Mouse (Mus musculus) hindbrain, embryonic 15.5 days (tissue): ENCODE results near the gene Gm20388. TPM values are rescaled to one million over a fixed set of nuclear protein-coding genes. Genes with fewer than 3 reads are reported as not detected.
A peak's percentile ranks its signal among the peaks of the same experiment; 100 is the strongest.

ENCODE experiments used
- ATAC-seq: fragments of 200-750 bp; cut with Nextera tagmentation; 2 replicates; pipeline ENCODE4 v1.8.0; 2017; ENCODE audit warnings: low read depth, moderate number of reproducible peaks, moderate TSS enrichment; ENCODE audit not compliant: low FRiP score
- H3K27ac ChIP-seq: fragments of 300-500 bp; sonication (generic); replicated peaks from 2 replicates; pipeline ENCODE4 v1.5.1; 2015; ENCODE audit warnings: mild to moderate bottlenecking, inconsistent platforms
- H3K27me3 ChIP-seq: fragments of 300-500 bp; sonication (generic); 2 replicates; pipeline ENCODE4 v1.6.1; 2015; ENCODE audit warnings: control low read depth, inconsistent platforms
- H3K36me3 ChIP-seq: fragments of 300-500 bp; sonication (generic); 2 replicates; pipeline ENCODE4 v1.6.1; 2015; ENCODE audit warnings: control low read depth, inconsistent platforms
- H3K4me1 ChIP-seq: fragments of 300-500 bp; sonication (generic); replicated peaks from 2 replicates; pipeline ENCODE4 v1.6.1; 2015; ENCODE audit warnings: control low read depth, inconsistent platforms
- H3K4me2 ChIP-seq: fragments of 300-500 bp; sonication (generic); 2 replicates; pipeline ENCODE4 v1.6.1; 2015; ENCODE audit warnings: moderate library complexity, mild to moderate bottlenecking, inconsistent platforms
- H3K4me3 ChIP-seq: fragments of 300-500 bp; sonication (generic); 2 replicates; pipeline ENCODE4 v1.5.1; 2015; ENCODE audit warnings: mild to moderate bottlenecking, inconsistent platforms
- H3K9ac ChIP-seq: fragments of 300-500 bp; sonication (generic); 2 replicates; pipeline ENCODE4 v1.6.1; 2015; ENCODE audit warnings: inconsistent platforms
- H3K9me3 ChIP-seq: fragments of 300-500 bp; sonication (generic); 2 replicates; pipeline ENCODE4 v1.6.1; 2016; ENCODE audit warnings: control low read depth, inconsistent platforms
- WGBS: fragments of 180-500 bp; shearing (Covaris S2); methylation state at CpG from one replicate; pipeline ENCODE4 v1.1.7; 2015; 5-methylcytosine and 5-hydroxymethylcytosine counted together
- polyA plus RNA-seq: library from polyadenylated mRNA; unstranded; fragments of >200 nt; fragmentation: Nextera tagmentation; extraction: Ambion mirVana; gene quantifications from 2 replicates; pipeline ENCODE4 v1.2.1, GENCODE M21; 2015

The Gm20388 gene
- polyA plus RNA-seq, 1 experiment from 2014 or later: 5.4 TPM

DNA sequence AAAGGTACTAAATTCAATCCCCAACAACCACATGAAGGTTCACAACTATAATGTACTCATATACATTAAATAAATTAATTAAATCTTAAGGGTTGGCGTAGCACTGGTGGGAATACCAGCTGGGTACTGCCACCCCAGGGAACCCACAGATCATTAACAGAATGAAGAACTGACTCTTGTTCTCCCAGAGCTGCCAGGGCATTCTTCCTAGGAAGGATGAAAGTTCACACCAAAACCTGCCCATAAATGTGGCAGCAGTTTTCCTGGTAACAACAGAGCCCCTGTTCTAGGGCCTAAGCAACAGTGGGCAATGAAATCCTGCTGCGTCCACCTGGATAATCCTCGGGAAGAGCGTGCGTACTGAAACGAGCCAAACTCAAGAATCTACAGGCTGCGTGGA lies 2531.7 kb downstream of the Gm20388 start:
- Histone ChIP-seq H3K36me3 (peaks cover 14% of the 10 kb centered on the region), H3K9ac (peak overlapping the region; percentile 81), H3K4me1 (peaks cover 36% of the 10 kb centered on the region), H3K27ac (peak overlapping the region; percentile 87), H3K4me2 (peak overlapping the region; percentile 93), H3K27me3 (no peaks in the 10 kb centered on the region), H3K9me3 (no peaks in the 10 kb centered on the region), H3K4me3 (peak overlapping the region; percentile 55)
- WGBS: 15% methylated on average over 7 of the region's 7 CpGs
- no peak for ATAC-seq

DNA sequence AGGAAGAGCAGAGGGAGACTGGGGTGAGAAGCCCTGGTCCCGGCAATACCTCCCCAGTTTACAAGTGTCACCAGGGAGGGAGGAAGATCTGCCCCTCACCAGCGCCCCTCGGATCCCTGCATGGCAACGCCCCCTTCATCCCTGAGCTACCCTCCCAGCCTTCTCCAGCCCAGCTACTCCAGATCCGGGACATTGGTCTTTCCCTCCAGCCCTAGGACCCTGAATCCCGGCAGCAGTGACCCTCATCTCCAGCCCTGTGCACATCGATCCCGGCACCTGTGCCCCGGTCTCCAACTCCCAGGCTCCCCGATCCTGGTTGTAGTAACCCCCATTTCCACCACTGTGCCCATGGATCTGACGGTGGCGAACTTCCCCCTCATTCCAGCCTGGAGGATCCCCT lies 2532.1 kb downstream of the Gm20388 start:
- H3K9ac ChIP-seq: peak overlapping the region; percentile 81
- under 1% methylated on average over 12 of the region's 12 CpGs for WGBS
- no peak; the same call in 1 of the 2 replicates for ATAC-seq
- peaks cover 10% of the 10 kb centered on the region for H3K36me3 ChIP-seq
- no peaks in the 10 kb centered on the region for H3K27me3 ChIP-seq
- H3K4me3 ChIP-seq: peak overlapping the region; percentile 55
- H3K4me2 ChIP-seq: peak overlapping the region; percentile 93
- peaks cover 36% of the 10 kb centered on the region for H3K4me1 ChIP-seq
- H3K9me3 ChIP-seq: no peaks in the 10 kb centered on the region
- peak overlapping the region; percentile 87 for H3K27ac ChIP-seq

DNA sequence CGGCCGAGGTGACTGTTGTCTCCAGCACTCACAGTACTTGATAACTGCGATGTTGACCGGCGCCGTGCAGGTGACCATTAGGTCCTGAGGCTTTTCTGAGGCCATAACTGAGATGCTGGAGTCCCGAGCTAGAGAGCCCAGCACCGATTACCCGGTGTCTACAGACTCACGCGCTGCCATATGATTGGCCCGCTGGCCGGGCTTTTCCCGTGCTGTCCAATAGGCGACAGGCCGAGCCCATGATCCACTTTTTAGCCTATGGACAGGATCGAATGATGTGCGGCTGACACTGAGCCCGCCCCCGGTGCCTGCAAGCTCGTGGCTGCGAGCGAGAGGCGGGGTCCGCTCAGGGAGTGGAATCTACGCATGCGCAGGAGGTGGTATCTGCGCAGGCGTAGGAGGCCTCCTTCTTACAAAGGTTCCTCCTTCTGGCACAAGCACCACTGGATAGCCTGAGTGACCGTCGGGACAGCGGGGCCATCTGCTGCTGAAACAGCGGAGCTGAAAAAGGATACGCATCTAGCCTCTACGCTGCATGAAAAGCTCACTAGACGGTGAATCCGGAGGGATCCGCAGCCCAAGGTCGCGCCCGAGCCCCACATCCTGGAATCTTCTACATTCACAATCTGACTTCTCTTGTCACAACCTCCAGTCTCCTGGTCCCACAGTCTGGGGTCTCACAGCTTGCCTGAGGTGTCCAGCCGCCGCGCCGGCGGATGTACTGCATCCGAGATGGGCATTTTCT lies 2532.8 kb downstream of the Gm20388 start, which contains the start of gene Mvd:
Mvd (minus strand) TSS at position 161 of the 745 bp plus-strand sequence.
- H3K4me1 ChIP-seq: peaks cover 36% of the 10 kb centered on the region
- peak within 1 kb of the TSS; percentile 93 for H3K4me2 ChIP-seq
- peak within 1 kb of the TSS; percentile 81 for H3K9ac ChIP-seq
- H3K36me3 ChIP-seq: peaks cover 5% of the 10 kb centered on the region; the same call in 1 of the 2 replicates
- peak within 1 kb of the TSS; percentile 55 for H3K4me3 ChIP-seq
- no peaks in the 10 kb centered on the region for H3K9me3 ChIP-seq
- no peaks in the 10 kb centered on the region for H3K27me3 ChIP-seq
- WGBS: under 1% methylated on average over 47 of the region's 47 CpGs
- peak within 1 kb of the TSS; percentile 97 for H3K27ac ChIP-seq
- peak; percentile 98 for ATAC-seq

DNA sequence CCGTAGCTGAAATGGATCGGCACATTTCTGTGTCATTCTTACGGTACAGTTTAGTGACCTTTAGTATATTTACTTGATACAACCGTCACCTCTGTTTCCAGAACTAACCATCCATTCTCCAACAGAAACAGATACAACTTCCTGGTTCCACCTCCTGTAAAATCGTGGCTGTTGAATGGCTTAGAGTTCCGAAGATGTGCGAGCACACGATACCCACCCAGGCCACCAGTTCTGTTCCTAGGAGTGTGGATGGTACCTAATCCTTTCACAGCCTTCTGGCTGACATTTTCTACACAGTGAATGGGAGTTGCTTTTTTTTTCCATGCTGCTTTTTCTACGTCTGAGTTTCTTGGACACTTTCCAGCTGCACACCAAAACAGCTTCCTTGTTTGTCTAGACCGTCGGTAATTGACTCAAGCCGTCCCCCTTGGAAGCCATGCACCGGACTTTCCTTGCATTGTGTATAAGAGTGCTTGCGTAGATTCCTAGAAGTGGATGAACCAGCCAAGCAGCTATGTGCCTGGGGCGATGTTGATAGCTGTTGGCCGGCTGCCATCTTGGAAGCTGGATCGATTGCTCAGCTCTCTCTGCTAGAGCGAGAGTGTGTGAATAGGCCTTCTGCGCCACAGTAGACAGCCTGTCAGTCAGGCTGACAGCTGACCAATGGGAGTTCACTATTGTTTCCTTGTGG lies 2533.6 kb downstream of the Gm20388 start:
- ATAC-seq: peak; percentile 23; the same call in 1 of the 2 replicates
- Histone ChIP-seq H3K36me3 (no peaks in the 10 kb centered on the region), H3K4me3 (peak overlapping the region; percentile 55), H3K4me1 (peaks cover 36% of the 10 kb centered on the region), H3K9ac (peak overlapping the region; percentile 81), H3K27me3 (no peaks in the 10 kb centered on the region), H3K9me3 (no peaks in the 10 kb centered on the region), H3K4me2 (peak overlapping the region; percentile 64), H3K27ac (peak overlapping the region; percentile 97)
- WGBS: 9% methylated on average over 19 of the region's 19 CpGs

DNA sequence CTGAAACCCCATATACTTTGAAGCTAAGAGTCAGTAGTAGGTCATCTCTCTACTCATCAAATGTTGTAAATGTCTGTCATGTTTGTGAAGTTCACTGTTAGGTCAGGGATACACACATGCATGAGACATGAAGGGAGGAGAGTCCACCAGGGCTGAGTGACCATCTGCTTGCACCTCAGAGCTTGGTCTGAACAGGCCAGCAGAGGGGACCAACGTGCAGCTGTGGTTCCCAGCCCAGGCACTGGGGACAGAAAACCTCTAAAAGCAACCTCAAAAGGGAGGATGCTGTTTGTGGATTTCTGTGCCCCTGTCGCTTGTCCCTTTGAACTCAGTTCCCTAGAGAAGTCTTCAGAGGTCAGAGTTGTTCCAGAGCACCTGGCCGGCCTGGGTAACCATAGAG lies 2534.6 kb downstream of the Gm20388 start:
- 62% methylated on average over 3 of the region's 3 CpGs for WGBS
- Histone ChIP-seq H3K27me3 (no peaks in the 10 kb centered on the region), H3K27ac (peak overlapping the region; percentile 97), H3K36me3 (no peaks in the 10 kb centered on the region), H3K9me3 (no peaks in the 10 kb centered on the region), H3K4me3 (no peak overlapping the region), H3K4me2 (peak overlapping the region; percentile 64), H3K4me1 (peaks cover 36% of the 10 kb centered on the region), H3K9ac (no peak overlapping the region)
- no peak for ATAC-seq

DNA sequence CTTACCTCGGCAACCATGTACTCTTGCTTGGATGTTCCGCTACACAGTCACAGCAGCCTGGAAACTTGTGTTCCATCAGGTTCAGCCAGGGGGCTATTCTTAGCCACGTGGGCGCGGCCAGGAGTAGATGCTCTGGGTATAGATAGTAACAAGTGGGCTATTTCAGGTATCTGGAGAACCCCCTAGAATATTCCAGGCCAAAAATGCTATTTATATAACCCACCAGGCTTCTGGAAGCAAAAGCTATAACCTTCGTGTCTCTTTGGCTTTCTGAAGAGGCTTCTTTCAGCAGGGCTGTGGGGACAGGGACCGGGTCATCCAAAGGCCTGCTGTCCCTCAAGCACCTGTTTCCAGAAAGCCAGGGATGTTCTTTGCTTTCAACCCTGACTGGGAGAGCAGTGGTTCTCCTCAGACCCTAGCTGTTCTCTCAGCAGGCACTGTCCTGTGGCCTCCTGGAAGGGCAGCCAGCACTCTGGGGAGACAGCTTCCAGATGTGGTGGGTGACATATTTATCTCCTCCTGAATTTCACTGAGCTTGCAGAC lies 2540.6 kb downstream of the Gm20388 start:
- WGBS: 89% methylated on average over 7 of the region's 7 CpGs
- Histone ChIP-seq H3K9ac (no peak overlapping the region), H3K4me1 (no peaks in the 10 kb centered on the region), H3K27ac (no peak overlapping the region), H3K36me3 (no peaks in the 10 kb centered on the region), H3K4me2 (no peak overlapping the region), H3K4me3 (no peak overlapping the region), H3K9me3 (no peaks in the 10 kb centered on the region), H3K27me3 (0 out of 2 replicates have a peak, but pooled peaks cover 2% of the 10 kb centered on the region)
- no peak for ATAC-seq

DNA sequence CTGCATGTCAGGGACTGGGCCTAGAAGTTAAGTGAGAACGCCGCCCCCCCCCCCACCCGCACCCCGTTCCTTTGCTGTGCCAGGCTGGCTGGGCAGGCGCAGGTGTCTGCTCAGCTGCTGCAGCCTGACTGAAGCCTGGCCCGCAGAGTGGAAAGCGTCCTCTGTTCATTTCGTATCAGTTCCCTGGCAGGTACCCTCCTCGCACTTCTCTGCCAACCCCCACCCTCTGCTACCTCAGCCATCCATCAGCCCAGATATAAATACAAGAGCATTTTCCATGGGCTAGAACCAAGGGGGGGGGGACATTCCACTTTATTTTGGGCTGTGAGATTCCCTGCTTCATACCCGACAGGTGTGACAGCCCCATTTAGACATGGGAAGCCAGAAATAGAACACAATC lies 2541.5 kb downstream of the Gm20388 start:
- Histone ChIP-seq H3K27ac (no peak overlapping the region), H3K4me3 (no peak overlapping the region), H3K36me3 (no peaks in the 10 kb centered on the region), H3K4me1 (no peaks in the 10 kb centered on the region), H3K9ac (no peak overlapping the region), H3K9me3 (no peaks in the 10 kb centered on the region), H3K4me2 (no peak overlapping the region), H3K27me3 (peaks cover 2% of the 10 kb centered on the region; the same call in 1 of the 2 replicates)
- WGBS: 88% methylated on average over 10 of the region's 10 CpGs
- ATAC-seq: no peak

DNA sequence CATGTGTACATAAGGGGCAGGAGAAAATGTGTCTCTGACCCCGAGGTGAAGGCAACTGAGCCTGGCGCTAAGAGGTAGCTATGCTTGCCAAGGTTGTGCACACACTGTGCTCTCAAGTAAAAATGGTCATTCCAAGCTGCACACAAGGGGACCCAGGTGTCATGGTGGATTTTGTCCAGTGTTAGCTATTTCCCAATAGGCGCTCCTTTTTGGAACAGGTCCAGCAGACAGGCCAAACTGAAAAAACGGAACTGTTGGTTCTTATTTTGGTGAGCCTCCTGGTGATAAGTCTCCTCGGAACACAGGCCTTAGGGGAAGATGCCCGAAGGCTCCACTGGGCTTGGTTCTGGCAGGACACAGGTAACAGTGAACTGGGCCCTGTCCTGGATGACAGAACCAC lies 2543.8 kb downstream of the Gm20388 start:
- Histone ChIP-seq H3K36me3 (no peaks in the 10 kb centered on the region), H3K4me2 (no peak overlapping the region), H3K9ac (no peak overlapping the region), H3K27ac (no peak overlapping the region), H3K9me3 (no peaks in the 10 kb centered on the region), H3K27me3 (peaks cover 12% of the 10 kb centered on the region), H3K4me3 (no peak overlapping the region), H3K4me1 (no peaks in the 10 kb centered on the region)
- ATAC-seq: no peak
- WGBS: 86% methylated on average over 6 of the region's 6 CpGs

DNA sequence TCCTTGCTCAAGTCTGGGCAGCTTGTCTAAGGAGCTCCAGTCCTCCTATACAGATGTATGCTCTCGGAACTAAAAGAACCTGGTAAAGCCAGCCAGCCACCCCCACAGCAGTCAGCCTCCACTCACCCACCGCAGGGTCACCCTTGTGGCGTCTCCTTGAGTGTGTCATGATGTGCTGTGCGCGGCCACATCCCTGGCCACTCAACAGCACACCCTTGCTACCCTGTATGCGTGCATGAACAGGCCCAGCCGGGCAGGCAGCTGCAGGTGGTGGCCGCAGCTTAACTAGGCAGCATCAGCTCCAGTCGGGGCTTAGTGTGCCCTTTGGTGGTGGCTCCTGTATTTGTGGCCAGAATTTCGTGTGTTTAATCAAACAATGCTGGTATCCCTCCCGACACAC lies 2546.5 kb downstream of the Gm20388 start:
- no peak overlapping the region for H3K27ac ChIP-seq
- ATAC-seq: no peak
- H3K4me1 ChIP-seq: peaks cover 12% of the 10 kb centered on the region
- H3K36me3 ChIP-seq: no peaks in the 10 kb centered on the region
- H3K9me3 ChIP-seq: no peaks in the 10 kb centered on the region
- peaks cover 38% of the 10 kb centered on the region for H3K27me3 ChIP-seq
- H3K9ac ChIP-seq: no peak overlapping the region
- 79% methylated on average over 11 of the region's 11 CpGs for WGBS
- H3K4me2 ChIP-seq: no peak overlapping the region
- no peak overlapping the region for H3K4me3 ChIP-seq

DNA sequence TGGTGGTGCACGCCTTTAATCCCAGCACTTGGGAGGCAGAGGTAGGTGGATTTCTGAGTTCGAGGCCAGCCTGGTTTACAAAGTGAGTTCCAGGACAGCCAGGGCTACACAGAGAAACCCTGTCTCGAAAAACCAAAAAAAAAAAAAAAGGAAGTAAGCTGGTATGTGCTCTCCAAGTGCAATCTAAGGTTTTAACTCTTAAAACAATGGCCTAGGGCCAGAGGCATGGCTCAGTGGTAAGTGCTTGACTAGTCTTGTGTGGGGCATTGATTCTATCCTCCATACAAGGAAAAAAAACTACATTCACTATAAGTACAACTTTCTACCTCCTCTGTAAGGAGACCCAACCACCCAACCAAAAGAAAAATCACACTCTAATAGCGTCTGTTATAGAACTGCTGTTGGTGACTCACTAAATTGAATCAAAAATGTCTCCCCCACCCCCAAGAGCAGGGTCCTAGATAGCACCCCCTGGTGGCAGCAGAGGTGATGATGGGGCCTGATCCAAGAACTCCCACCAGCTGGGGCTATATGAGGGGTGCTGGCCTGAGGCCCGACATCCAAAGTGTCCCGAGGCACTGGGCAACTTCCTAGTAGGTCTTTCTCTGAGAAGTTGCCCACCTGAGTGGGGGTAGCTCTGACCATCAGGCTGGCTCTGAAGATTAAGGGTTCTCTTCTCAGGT lies 2548.7 kb downstream of the Gm20388 start:
- 58% methylated on average over 6 of the region's 6 CpGs for WGBS
- H3K27me3 ChIP-seq: peaks cover 46% of the 10 kb centered on the region
- H3K4me2 ChIP-seq: no peak overlapping the region
- no peaks in the 10 kb centered on the region for H3K36me3 ChIP-seq
- H3K9me3 ChIP-seq: no peaks in the 10 kb centered on the region
- H3K4me3 ChIP-seq: no peak overlapping the region
- peaks cover 12% of the 10 kb centered on the region for H3K4me1 ChIP-seq
- no peak for ATAC-seq
- H3K9ac ChIP-seq: no peak overlapping the region
- no peak overlapping the region for H3K27ac ChIP-seq

DNA sequence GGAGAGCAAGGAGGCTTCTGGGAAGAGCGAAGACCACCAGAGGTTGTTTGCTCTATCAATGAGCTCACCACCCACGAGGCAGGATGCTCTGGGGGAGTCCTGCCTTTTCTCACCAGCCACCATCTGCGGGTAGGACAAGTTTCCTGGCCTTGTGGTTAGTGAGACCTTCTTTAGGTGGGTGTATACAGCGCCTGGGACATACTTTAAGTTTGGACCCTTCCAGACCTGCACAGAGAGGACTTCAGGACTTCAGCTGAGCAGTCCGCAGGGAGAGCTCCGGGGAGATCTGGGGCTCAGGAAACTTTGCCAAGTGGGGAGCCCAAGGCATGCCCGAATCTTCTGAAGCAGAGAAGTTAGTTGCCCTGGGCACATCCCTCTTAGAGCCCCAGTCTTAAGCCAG lies 2549.3 kb downstream of the Gm20388 start:
- 25% methylated on average over 7 of the region's 7 CpGs for WGBS
- Histone ChIP-seq H3K4me2 (peak overlapping the region; percentile 73), H3K9me3 (no peaks in the 10 kb centered on the region), H3K27me3 (peaks cover 46% of the 10 kb centered on the region), H3K4me3 (peak overlapping the region; percentile 39), H3K27ac (no peak overlapping the region), H3K9ac (peak overlapping the region; percentile 37), H3K36me3 (no peaks in the 10 kb centered on the region), H3K4me1 (peaks cover 12% of the 10 kb centered on the region)
- ATAC-seq: no peak
